Mouse (Mus musculus) frontal cortex, postnatal 36 days (tissue): ENCODE data around the gene Frmd4b.

Experiments
- DNase-seq, 2 experiments: peaks; one replicate each; pipeline ENCODE4 v3.0.0; 2022; ENCODE audit warnings: low spot score in 2 of 2

Gene Frmd4b

GRCm38 (mm10) chr6:97293667-97294569 lies 323.4 kb downstream of the Frmd4b start:
- DNase-seq: no peak

GRCm38 (mm10) chr6:97292894-97293293 lies 324.4 kb downstream of the Frmd4b start:
- no peak for DNase-seq

- no peak for DNase-seq
These were observed 325.2 kb downstream of the Frmd4b start for GRCm38 (mm10) chr6:97292096-97292495.

GRCm38 (mm10) chr6:97291159-97291908 lies 326.0 kb downstream of the Frmd4b start:
- no peak for DNase-seq

GRCm38 (mm10) chr6:97290687-97291086 lies 326.7 kb downstream of the Frmd4b start:
- no peak for DNase-seq

- no peak for DNase-seq
These were observed 327.5 kb downstream of the Frmd4b start for GRCm38 (mm10) chr6:97289838-97290237.

- no peak for DNase-seq
These were observed 328.0 kb downstream of the Frmd4b start for GRCm38 (mm10) chr6:97289316-97289820.

GRCm38 (mm10) chr6:97288047-97288855 lies 329.1 kb downstream of the Frmd4b start:
- DNase-seq: no peak

GRCm38 (mm10) chr6:97286332-97286731 lies 331.0 kb downstream of the Frmd4b start:
- DNase-seq: no peak

- no peak for DNase-seq
These were observed 333.7 kb downstream of the Frmd4b start for GRCm38 (mm10) chr6:97283676-97284075.

- DNase-seq: no peak
These were observed 338.5 kb downstream of the Frmd4b start for GRCm38 (mm10) chr6:97278878-97279277.

- DNase-seq: peak; percentile 70 to 86
These were observed 339.1 kb downstream of the Frmd4b start for GRCm38 (mm10) chr6:97278014-97278787.

GRCm38 (mm10) chr6:97276890-97277497 lies 340.3 kb downstream of the Frmd4b start:
- no peak for DNase-seq

GRCm38 (mm10) chr6:97276366-97276765 lies 341.0 kb downstream of the Frmd4b start:
- no peak for DNase-seq

GRCm38 (mm10) chr6:97275760-97276159 lies 341.6 kb downstream of the Frmd4b start:
- DNase-seq: no peak

GRCm38 (mm10) chr6:97273777-97274176 lies 343.6 kb downstream of the Frmd4b start:
- DNase-seq: no peak

- no peak for DNase-seq
These were observed 344.2 kb downstream of the Frmd4b start for GRCm38 (mm10) chr6:97273058-97273710.

- no peak for DNase-seq
These were observed 345.0 kb downstream of the Frmd4b start for GRCm38 (mm10) chr6:97272349-97272748.

- DNase-seq: no peak
These were observed 347.7 kb downstream of the Frmd4b start for GRCm38 (mm10) chr6:97269596-97269995.

GRCm38 (mm10) chr6:97267132-97267531 lies 350.2 kb downstream of the Frmd4b start:
- DNase-seq: no peak
